Mouse (Mus musculus) ES-E14 (cell line): ENCODE measurements around the gene Lgals1. TPM values are rescaled to one million over a fixed set of nuclear protein-coding genes. Genes with fewer than 3 reads are reported as not detected.

Experiments
- DNase-seq: peaks from one replicate; pipeline ENCODE4 v3.0.0-alpha.2; 2013; ENCODE audit warnings: low read depth, low spot score
- H3K27ac ChIP-seq: 2 replicates; pipeline ENCODE4 v1.5.1; 2012; ENCODE audit warnings: low read depth, mild to moderate bottlenecking, low read length, moderate library complexity, mixed read lengths; ENCODE audit not compliant: poor library complexity, insufficient read depth, severe bottlenecking
- H3K36me3 ChIP-seq: 2 replicates; pipeline ENCODE4 v1.6.1; 2012; ENCODE audit warnings: mild to moderate bottlenecking, low read length, moderate library complexity, mixed read lengths; ENCODE audit not compliant: control insufficient read depth, poor library complexity, insufficient read depth, severe bottlenecking
- H3K4me1 ChIP-seq, 2 experiments: fragments of 150-350 bp in 1 of 2; sonication (generic) in 1 of 2; 2 replicates each; pipeline ENCODE4 v1.6.1; 2012; ENCODE audit warnings: low read length in 2 of 2, mild to moderate bottlenecking in 1 of 2, mixed read lengths in 1 of 2; ENCODE audit not compliant: control insufficient read depth in 2 of 2, insufficient read depth in 2 of 2, poor library complexity in 1 of 2
- H3K4me3 ChIP-seq, 2 experiments: fragments of 150-350 bp in 1 of 2; sonication (generic) in 1 of 2; 2 replicates each; pipeline ENCODE4 v1.5.1; 2012; ENCODE audit warnings: low read length in 2 of 2, low read depth in 1 of 2, mild to moderate bottlenecking in 1 of 2, mixed read lengths in 1 of 2; ENCODE audit not compliant: insufficient read depth in 1 of 2, poor library complexity in 1 of 2, severe bottlenecking in 1 of 2
- H3K9ac ChIP-seq: 2 replicates; pipeline ENCODE4 v1.6.1; 2012; ENCODE audit warnings: low read depth, mild to moderate bottlenecking, low read length, mixed read lengths; ENCODE audit not compliant: poor library complexity, insufficient read depth, severe bottlenecking
- H3K9me3 ChIP-seq: fragments of 150-350 bp; sonication (generic); 2 replicates; pipeline ENCODE4 v1.6.1; 2012; ENCODE audit warnings: low read depth, mild to moderate bottlenecking, low read length; ENCODE audit not compliant: control insufficient read depth, insufficient read depth
- CHD2 ChIP-seq: IDR thresholded peaks from 2 replicates; pipeline ENCODE4 v1.6.1; 2014; ENCODE audit warnings: mild to moderate bottlenecking, low read depth, low read length, inconsistent platforms
- HCFC1 ChIP-seq: IDR thresholded peaks from 2 replicates; pipeline ENCODE4 v1.6.1; 2012; ENCODE audit warnings: low read length, inconsistent platforms, borderline replicate concordance; ENCODE audit not compliant: insufficient read depth
- MAFK ChIP-seq: IDR thresholded peaks from 2 replicates; pipeline ENCODE4 v1.6.1; 2014; ENCODE audit warnings: mild to moderate bottlenecking, low read depth, low read length, inconsistent platforms; ENCODE audit not compliant: insufficient read depth
- ZC3H11A ChIP-seq: IDR thresholded peaks from 2 replicates; pipeline ENCODE4 v1.6.1; 2012; ENCODE audit warnings: low read depth, mild to moderate bottlenecking, inconsistent platforms, low read length, borderline replicate concordance
- ZNF384 ChIP-seq: IDR thresholded peaks from 2 replicates; pipeline ENCODE4 v1.6.1; 2012; ENCODE audit warnings: low read depth, low read length, inconsistent platforms
- in situ Hi-C, 2 experiments: fragments of 600-800 bp; cut with MboI; formaldehyde crosslinking; loops; one replicate each; pipeline ENCODE4 v1.15.1; 2025; ENCODE audit warnings: low sequenced_read_pairs in 2 of 2, inconsistent platforms in 1 of 2; ENCODE audit not compliant: unreplicated experiment in 2 of 2
- total RNA-seq: library from RNA; depleted of rRNA; stranded (reverse); fragments of 300-350 nt; gene quantifications from 2 replicates; pipeline ENCODE4 v1.2.3, GENCODE M21; 2012

Gene Lgals1
- total RNA-seq, 1 experiment: 1,081 TPM

GRCm38 (mm10) chr15:78930801-78931426 is 4.4 kb downstream of the Lgals1 start:
- TF ChIP-seq HCFC1 (no peak), CHD2 (no peak), ZC3H11A (no peak), MAFK (no peak), ZNF384 (no peak)
- Histone ChIP-seq H3K9me3 (no peaks in the 10 kb centered on the region), H3K27ac (no peak overlapping the region), H3K4me3 (no peak overlapping the region), H3K9ac (no peak overlapping the region), H3K4me1 (peaks cover 8 to 10% of the 10 kb centered on the region in 2 experiments), H3K36me3 (peaks cover 3% of the 10 kb centered on the region; the same call in 1 of the 2 replicates)
- in situ Hi-C loops: no loop called here
- no peak for DNase-seq

- no peak for DNase-seq
- H3K9ac ChIP-seq: no peak overlapping the region
Observed at GRCm38 (mm10) chr15:78931577-78931976, 5.1 kb downstream of the Lgals1 start.

GRCm38 (mm10) chr15:78934784-78935320 is 8.3 kb downstream of the Lgals1 start, which contains the start of gene Nol12:
Gene Nol12, plus strand, starts transcription at chr15:78934933.
- H3K27ac ChIP-seq: peak within 1 kb of the TSS; percentile 91
- peak within 1 kb of the TSS; percentile 75 to 99 for H3K4me3 ChIP-seq
- peak within 1 kb of the TSS; percentile 97 for H3K9ac ChIP-seq
- no peak for TF ChIP-seq MAFK
- TF ChIP-seq HCFC1: peak; percentile 85
- TF ChIP-seq CHD2: no peak
- peaks cover 0 to 12% of the 10 kb centered on the region in 2 experiments; a peak in 1 of 4 replicates for H3K4me1 ChIP-seq
- peaks cover 29% of the 10 kb centered on the region for H3K36me3 ChIP-seq
- DNase-seq: peak; percentile 91
- no peaks in the 10 kb centered on the region for H3K9me3 ChIP-seq
- in situ Hi-C loops: no loop called here

More at GRCm38 (mm10) chr15:78931577-78931976, 5.1 kb downstream of the Lgals1 start:
- in situ Hi-C loops: no loop called here
- TF ChIP-seq ZC3H11A: no peak
- H3K4me3 ChIP-seq: no peak overlapping the region
- no peaks in the 10 kb centered on the region for H3K9me3 ChIP-seq
- no peak overlapping the region for H3K27ac ChIP-seq
- peaks cover 3 to 16% of the 10 kb centered on the region in 2 experiments; a peak in 3 of 4 replicates for H3K4me1 ChIP-seq
- H3K36me3 ChIP-seq: peaks cover 5% of the 10 kb centered on the region; the same call in 1 of the 2 replicates

GRCm38 (mm10) chr15:78936403-78936802 is 9.9 kb downstream of the Lgals1 start:
- H3K4me1 ChIP-seq: peaks cover 0 to 12% of the 10 kb centered on the region in 2 experiments; a peak in 1 of 4 replicates
- no peak for DNase-seq
- TF ChIP-seq HCFC1 (no peak), ZNF384 (no peak), ZC3H11A (no peak)
- in situ Hi-C loops: no loop called here
- H3K4me3 ChIP-seq: peak overlapping the region; percentile 19 to 75; a peak in 2 of 4 replicates
- H3K9me3 ChIP-seq: no peaks in the 10 kb centered on the region
- no peak overlapping the region for H3K27ac ChIP-seq
- peaks cover 42% of the 10 kb centered on the region for H3K36me3 ChIP-seq
- H3K9ac ChIP-seq: peak overlapping the region; percentile 43
